Mouse (Mus musculus) spleen, adult 18-20 months (tissue): ENCODE measurements around the gene Krtap4-1.
"Not testable (repeated sequence)": the region's sequence is repeated elsewhere in the genome, so short reads cannot be mapped to it uniquely, and the experiment has no call there.

Source experiments
- DNase-seq, 2 experiments: peaks; one replicate each; pipeline ENCODE4 v3.0.0; 2022; ENCODE audit warnings: mixed read lengths in 2 of 2

The Krtap4-1 gene

GRCm38 (mm10) chr11:99628138-99628537 is at the start of gene Krtap4-1:
Gene Krtap4-1, minus strand, starts transcription at chr11:99628238.
- no peak for DNase-seq

GRCm38 (mm10) chr11:99665860-99666259 is 37.8 kb upstream of the Krtap4-1 start, which contains the start of gene Krtap4-6:
Gene Krtap4-6, minus strand, starts transcription at chr11:99665960.
- DNase-seq: no peak

GRCm38 (mm10) chr11:99662802-99663201 is 34.8 kb upstream of the Krtap4-1 start:
- DNase-seq: no peak

- DNase-seq: no peak
These were observed 31.2 kb upstream of the Krtap4-1 start for GRCm38 (mm10) chr11:99659256-99659655.

- not testable (repeated sequence) for DNase-seq
These were observed 30.5 kb upstream of the Krtap4-1 start, which contains the start of gene Gm11563 for GRCm38 (mm10) chr11:99658467-99659010. Gene Gm11563, minus strand, starts transcription at chr11:99658960.

GRCm38 (mm10) chr11:99657051-99657450 is 29.0 kb upstream of the Krtap4-1 start:
- DNase-seq: no peak

- no peak for DNase-seq
These were observed 22.1 kb upstream of the Krtap4-1 start, which contains the start of gene Gm11555 for GRCm38 (mm10) chr11:99650136-99650535. Gene Gm11555, minus strand, starts transcription at chr11:99650236.

GRCm38 (mm10) chr11:99646444-99646843 is 18.4 kb upstream of the Krtap4-1 start:
- DNase-seq: no peak

GRCm38 (mm10) chr11:99644351-99644750 is 16.3 kb upstream of the Krtap4-1 start:
- no peak for DNase-seq

GRCm38 (mm10) chr11:99643635-99644139 is 15.6 kb upstream of the Krtap4-1 start, which contains the start of gene Krtap4-7:
Gene Krtap4-7, minus strand, starts transcription at chr11:99644089.
- not testable (repeated sequence) for DNase-seq

- DNase-seq: no peak
These were observed 12.9 kb upstream of the Krtap4-1 start for GRCm38 (mm10) chr11:99640926-99641325.

- no peak for DNase-seq
These were observed 9.0 kb upstream of the Krtap4-1 start for GRCm38 (mm10) chr11:99637086-99637485.

GRCm38 (mm10) chr11:99634653-99635134 is 6.7 kb upstream of the Krtap4-1 start, which contains the start of gene Krtap4-2:
Gene Krtap4-2, minus strand, starts transcription at chr11:99635084.
- no peak for DNase-seq

- no peak for DNase-seq
These were observed 5.3 kb upstream of the Krtap4-1 start for GRCm38 (mm10) chr11:99633293-99633692.

- no peak for DNase-seq
These were observed 2.9 kb upstream of the Krtap4-1 start for GRCm38 (mm10) chr11:99630890-99631289.

- no peak for DNase-seq
These were observed 7.7 kb downstream of the Krtap4-1 start, which contains the start of gene Gm11562 for GRCm38 (mm10) chr11:99620335-99620734. Gene Gm11562, minus strand, starts transcription at chr11:99620435.

- no peak for DNase-seq
These were observed 13.2 kb downstream of the Krtap4-1 start, which contains the start of gene Krtap2-4 for GRCm38 (mm10) chr11:99614796-99615363. Gene Krtap2-4, minus strand, starts transcription at chr11:99614846.

GRCm38 (mm10) chr11:99610089-99610488 is 17.9 kb downstream of the Krtap4-1 start, which contains the start of gene Gm11937:
Gene Gm11937, minus strand, starts transcription at chr11:99610189.
- DNase-seq: not testable (repeated sequence)

- no peak for DNase-seq
These were observed 18.9 kb downstream of the Krtap4-1 start for GRCm38 (mm10) chr11:99609126-99609525.

- not testable (repeated sequence) for DNase-seq
These were observed 24.8 kb downstream of the Krtap4-1 start, which contains the start of gene Gm11938 for GRCm38 (mm10) chr11:99603208-99603607. Gene Gm11938, minus strand, starts transcription at chr11:99603308.

- DNase-seq: not testable (repeated sequence)
These were observed 30.3 kb downstream of the Krtap4-1 start, which contains the start of gene Krtap9-3 for GRCm38 (mm10) chr11:99597742-99598141. Gene Krtap9-3, minus strand, starts transcription at chr11:99598105.

GRCm38 (mm10) chr11:99590981-99591380 is 37.1 kb downstream of the Krtap4-1 start, which contains the start of gene Krtap1-3:
Gene Krtap1-3, minus strand, starts transcription at chr11:99591339.
- DNase-seq: no peak

GRCm38 (mm10) chr11:99585096-99585495 is 42.9 kb downstream of the Krtap4-1 start:
- no peak for DNase-seq
